Mouse (Mus musculus) T-cell, adult 66 days (primary cell): ENCODE data around the gene Tnxb. TPM values are rescaled to one million over a fixed set of nuclear protein-coding genes. Genes with fewer than 3 reads are reported as not detected.

Experiments used
- total RNA-seq, 2 experiments: library from RNA; stranded (reverse); gene quantifications; 3 replicates in 1 of 2; 4 replicates in 1 of 2; pipeline ENCODE4 v1.2.4; 2023

Gene Tnxb
- under 1 TPM in 1 of 2 experiments, not detected in 1; 0.09 TPM for total RNA-seq

GRCm38 (mm10) chr17:34670235-34670634 is at the start of gene Tnxb:
Gene Tnxb, plus strand, starts transcription at chr17:34670535.

GRCm38 (mm10) chr17:34627943-34628643 is 42.2 kb upstream of the Tnxb start, which contains the start of gene Ppt2:
Gene Ppt2, minus strand, starts transcription at chr17:34628510.

DNA sequence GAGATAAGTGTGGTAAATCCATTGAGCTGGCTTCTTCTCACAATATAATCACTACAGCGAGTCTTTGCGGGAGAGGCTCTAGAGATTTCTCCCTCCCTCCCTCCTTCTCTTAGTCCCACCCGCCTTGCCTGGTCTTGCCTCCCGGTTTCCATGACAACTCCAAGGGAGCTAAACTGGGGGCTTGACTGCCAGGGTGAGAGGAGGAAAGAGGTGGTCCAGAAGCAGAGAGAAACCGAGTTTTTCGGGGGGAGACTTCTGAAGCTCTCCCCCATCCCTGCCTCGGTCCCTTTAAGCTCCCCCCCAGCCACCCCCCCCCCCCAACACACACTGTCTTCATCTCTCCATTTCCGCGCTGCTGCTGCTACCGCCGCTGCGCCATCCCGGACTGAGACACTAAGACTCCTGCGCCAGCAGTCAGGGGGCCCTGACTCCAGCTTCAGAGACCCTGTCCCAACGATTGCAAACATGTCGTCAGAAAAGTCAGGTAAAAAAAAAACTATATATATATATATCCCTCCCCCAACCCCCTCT is 41.0 kb upstream of the Tnxb start, which contains the start of gene Prrt1:
Gene Prrt1, plus strand, starts transcription at position 313 of the 531 bp plus-strand sequence.

GRCm38 (mm10) chr17:34644608-34645007 is 25.7 kb upstream of the Tnxb start, which contains the start of gene Fkbpl:
Gene Fkbpl, plus strand, starts transcription at chr17:34644764.

GRCm38 (mm10) chr17:34646906-34647787 is 23.2 kb upstream of the Tnxb start, which contains the start of gene Atf6b:
Gene Atf6b, plus strand, starts transcription at chr17:34647146.

DNA sequence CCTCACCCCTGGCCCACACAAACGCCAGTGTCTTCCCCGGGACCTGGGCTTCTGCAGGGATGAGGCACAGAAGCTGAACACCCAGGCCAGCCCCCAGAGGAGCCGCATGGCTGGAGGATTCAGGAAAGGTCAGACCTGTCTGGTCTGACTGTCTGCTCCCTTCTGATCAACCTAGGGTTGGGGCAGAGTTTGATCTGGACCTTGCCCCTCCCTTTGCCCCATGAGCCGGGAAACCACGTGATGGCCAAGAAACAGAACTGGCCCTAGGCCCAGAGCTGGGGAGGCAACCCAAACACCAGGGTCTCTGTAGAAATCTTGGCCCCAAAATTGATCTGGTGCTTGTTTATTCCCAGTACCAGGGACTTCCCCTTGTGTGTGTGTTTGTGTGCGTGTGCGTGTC is 73.4 kb downstream of the Tnxb start, which contains the start of gene C4b:
Gene C4b, minus strand, starts transcription at position 164 of the 400 bp plus-strand sequence.

Other genes starting within 250 kb of the Tnxb start
- gene Btnl4, start 193.2 kb upstream of the Tnxb start, total RNA-seq: not detected
- not detected for gene Btnl6, start 153.2 kb upstream of the Tnxb start, total RNA-seq
- gene Notch4, start 106.3 kb upstream of the Tnxb start, total RNA-seq: under 1 TPM; 0.09 to 0.12 TPM
- gene Gpsm3, start 80.7 kb upstream of the Tnxb start, total RNA-seq: 100 to 1,000 TPM; 217 to 222 TPM
- gene Pbx2, start 79.3 kb upstream of the Tnxb start, total RNA-seq: 10 to 100 TPM; 52.2 to 55.0 TPM
- 1 to 10 TPM; 9.0 to 9.7 TPM for gene Ager, start 72.7 kb upstream of the Tnxb start, total RNA-seq
- gene Rnf5, start 66.8 kb upstream of the Tnxb start, total RNA-seq: 10 to 100 TPM; 39.2 to 39.6 TPM
- gene Agpat1, start 66.3 kb upstream of the Tnxb start, total RNA-seq: 10 to 100 TPM; 58.6 to 68.9 TPM
- 1 to 10 TPM; 5.2 to 7.1 TPM for gene Egfl8, start 54.6 kb upstream of the Tnxb start, total RNA-seq
- gene Ppt2, start 42.0 kb upstream of the Tnxb start, total RNA-seq: 10 to 100 TPM; 28.1 to 31.6 TPM
- 10 to 100 TPM; 13.9 to 20.0 TPM for gene Prrt1, start 41.0 kb upstream of the Tnxb start, total RNA-seq
- 1 to 10 TPM; 2.1 to 3.5 TPM for gene Fkbpl, start 25.8 kb upstream of the Tnxb start, total RNA-seq
- gene Atf6b, start 23.4 kb upstream of the Tnxb start, total RNA-seq: 10 to 100 TPM; 46.2 to 55.1 TPM
- 1 to 10 TPM in 1 of 2 experiments, under 1 TPM in 1; 0.93 to 1.6 TPM for gene C4b, start 73.3 kb downstream of the Tnxb start, total RNA-seq
- gene Cyp21a1, start 134.0 kb downstream of the Tnxb start, total RNA-seq: not detected
- gene Stk19, start 166.4 kb downstream of the Tnxb start, total RNA-seq: 10 to 100 TPM; 57.0 to 64.6 TPM
- 10 to 100 TPM; 74.3 to 76.9 TPM for gene Dxo, start 166.5 kb downstream of the Tnxb start, total RNA-seq
- gene Skiv2l, start 179.7 kb downstream of the Tnxb start, total RNA-seq: 100 to 1,000 TPM; 102 to 116 TPM
- 10 to 100 TPM; 29.5 to 31.1 TPM for gene Nelfe, start 179.9 kb downstream of the Tnxb start, total RNA-seq
- under 1 TPM in 1 of 2 experiments, not detected in 1; 0.38 TPM for gene Cfb, start 192.0 kb downstream of the Tnxb start, total RNA-seq
- 1 to 10 TPM; 4.7 to 5.7 TPM for gene Zbtb12, start 208.9 kb downstream of the Tnxb start, total RNA-seq
- not detected for gene Gm20547, start 211.5 kb downstream of the Tnxb start, total RNA-seq
- gene C2, start 227.7 kb downstream of the Tnxb start, total RNA-seq: 1 to 10 TPM in 1 of 2 experiments, under 1 TPM in 1; 0.35 to 2.6 TPM
- gene Ehmt2, start 227.9 kb downstream of the Tnxb start, total RNA-seq: 100 to 1,000 TPM; 127 to 138 TPM
- not detected for gene Slc44a4, start 243.9 kb downstream of the Tnxb start, total RNA-seq